Mouse (Mus musculus) thymus, postnatal 25 days (tissue): ENCODE data around the gene Zfp507.

ENCODE experiments used
- DNase-seq: peaks from one replicate; pipeline ENCODE4 v3.0.0; 2022

The Zfp507 gene

DNA sequence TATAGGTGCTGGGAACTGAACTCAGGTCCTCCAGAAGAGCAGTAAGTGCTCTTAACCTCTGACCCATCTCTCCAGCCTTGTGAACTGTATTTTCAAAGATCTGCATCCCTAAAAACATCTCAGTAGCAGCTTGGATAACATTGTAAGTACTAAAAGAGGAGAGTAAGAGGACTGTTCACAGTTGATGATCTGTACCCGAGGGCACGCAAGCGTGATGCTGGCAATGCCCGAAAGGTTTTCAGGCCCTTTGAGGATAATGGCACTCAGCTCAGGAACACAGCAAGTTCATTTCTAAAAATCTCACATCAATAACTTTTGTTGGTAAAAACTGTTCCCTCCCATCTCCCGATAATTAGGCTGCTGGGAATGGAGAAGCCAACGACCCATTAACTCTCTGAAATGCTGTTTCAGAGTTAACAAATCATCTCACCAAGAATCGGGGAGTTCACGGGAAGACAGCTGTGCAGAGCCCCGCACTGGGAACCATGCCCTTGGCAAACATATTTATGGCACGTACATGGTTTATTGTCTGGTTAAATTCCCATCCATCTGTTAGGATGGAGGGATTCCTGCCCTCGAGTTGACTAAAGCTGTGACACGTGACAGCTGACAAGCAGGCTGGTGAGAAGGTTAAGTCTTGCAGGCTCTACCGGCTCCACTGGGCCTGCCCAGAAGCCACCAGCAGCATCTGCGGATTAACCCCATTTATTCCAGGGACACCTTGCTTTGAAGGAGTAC, 69.3 kb downstream of the Zfp507 start:
- DNase-seq = no peak

DNA sequence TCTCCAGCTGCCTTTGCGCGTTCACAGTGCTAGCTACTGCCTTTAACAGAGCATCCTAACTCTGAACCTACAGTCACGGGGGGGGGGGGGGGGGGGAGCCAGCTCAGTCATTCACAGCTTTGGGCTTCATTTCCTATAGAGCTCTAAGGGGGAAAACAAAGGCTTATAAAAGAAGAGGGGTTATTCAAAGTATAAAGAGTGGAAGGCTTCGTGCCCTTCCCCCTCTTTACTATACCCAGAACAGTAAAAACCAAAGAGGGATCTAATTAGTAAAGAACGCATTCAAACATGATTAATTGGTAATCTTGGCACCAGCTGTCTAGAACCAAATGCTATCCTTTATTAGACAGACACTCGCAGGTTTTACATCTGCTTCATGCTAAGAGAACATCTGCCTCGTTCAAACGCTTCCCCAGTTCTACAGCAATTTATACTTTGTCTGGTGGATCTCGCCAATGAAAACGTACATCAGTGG, 70.2 kb downstream of the Zfp507 start:
- no peak for DNase-seq

DNA sequence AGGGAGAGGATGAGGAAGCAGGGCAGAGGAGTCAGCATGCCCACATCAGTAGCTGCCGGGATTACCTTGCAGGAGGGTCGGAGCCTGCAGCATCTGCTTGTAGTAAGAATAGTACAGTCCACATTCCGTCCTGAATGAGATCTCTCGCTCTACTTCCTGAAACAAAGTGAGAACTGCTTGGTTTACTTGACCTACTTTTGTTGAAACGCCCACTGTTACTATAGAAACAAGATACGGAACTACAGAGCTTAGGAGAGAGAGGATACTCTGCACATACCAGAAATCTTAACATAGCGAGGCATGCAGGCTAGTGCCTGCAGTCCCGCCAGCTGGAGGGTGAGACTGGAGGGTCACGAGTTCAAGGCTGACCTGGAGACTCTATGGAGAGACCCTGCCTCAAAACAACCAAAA, 73.2 kb downstream of the Zfp507 start:
- peak; percentile 52 for DNase-seq

DNA sequence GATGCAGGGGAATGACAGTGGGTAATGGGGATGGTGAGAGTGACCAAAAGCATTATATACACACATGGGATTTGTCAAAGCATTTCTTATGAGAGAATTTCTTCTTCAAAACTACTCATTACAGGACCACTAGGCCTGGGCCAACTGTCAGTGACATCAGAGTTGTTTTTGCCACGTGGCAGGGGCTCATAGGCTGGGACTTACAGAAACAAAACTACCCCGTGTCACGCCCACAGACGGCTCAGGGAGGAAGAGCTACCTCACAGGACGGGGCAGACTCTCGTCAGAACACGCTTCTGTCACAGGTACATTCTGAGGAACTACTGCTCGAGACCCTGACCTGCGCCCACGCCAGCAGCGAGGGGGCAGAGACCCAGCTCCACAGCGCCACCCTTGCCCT, 74.4 kb downstream of the Zfp507 start:
- DNase-seq = no peak

DNA sequence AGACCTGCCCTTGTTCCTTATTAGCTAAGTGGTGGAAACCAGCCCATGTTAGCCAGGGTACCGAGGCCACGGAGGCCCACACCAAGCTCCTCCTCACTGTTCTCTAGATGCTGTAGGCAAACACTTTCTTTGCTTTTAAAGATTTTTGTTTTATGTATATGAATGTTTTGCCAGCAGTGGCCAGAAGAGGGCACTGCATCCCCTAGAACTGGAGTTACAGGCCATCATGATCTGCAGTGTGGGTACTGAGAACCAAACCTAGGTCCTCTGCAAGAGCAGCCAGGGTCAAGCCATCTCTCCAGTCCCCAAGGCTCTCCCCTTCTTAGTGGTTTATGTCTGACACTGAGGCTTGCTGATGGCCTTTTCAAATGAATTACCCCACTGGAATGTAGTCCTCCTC, 79.8 kb downstream of the Zfp507 start:
- DNase-seq = no peak
